Mouse (Mus musculus): ENCODE results near the gene Rcor1. TPM values are rescaled to one million over a fixed set of nuclear protein-coding genes. Genes with fewer than 3 reads are reported as not detected.

Gene Rcor1
- polyA plus RNA-seq, 1 experiment = 34.4 TPM

DNA sequence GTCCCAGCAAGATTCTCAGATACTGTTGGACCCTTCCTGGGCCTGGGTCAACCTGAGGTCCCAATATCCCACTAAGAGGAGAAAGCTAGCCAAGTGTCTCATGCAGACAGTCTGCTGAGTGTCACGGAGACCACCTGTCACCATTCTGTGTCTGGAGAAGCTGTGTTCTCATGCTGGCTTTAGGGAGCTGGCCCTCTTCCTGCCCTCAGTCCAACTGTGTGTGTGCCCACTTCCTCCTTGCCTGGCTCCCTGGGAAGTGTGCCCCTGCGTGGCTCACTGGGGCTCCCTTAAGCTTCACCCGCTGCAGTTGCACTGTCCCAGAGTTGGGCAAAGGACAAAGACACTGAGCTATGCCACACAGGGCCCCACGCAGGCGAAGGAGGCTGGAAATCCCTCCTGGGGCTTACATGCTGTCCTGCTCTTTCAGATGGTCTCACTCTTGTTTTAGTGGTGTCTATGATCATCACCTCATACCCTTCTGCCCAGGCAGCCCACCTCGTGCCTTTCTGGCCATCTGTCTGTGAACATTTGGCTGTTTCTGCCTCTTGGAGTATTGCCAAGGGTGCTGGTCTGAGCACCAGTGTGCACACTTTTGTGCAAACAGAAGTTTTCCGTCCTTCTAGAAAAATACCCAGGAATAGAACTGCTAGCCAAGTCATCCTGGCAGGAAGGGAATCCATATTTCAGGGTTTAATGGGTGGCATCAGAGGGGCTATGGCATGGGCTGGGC is 114.0 kb downstream of the Rcor1 start:
- H3K27ac ChIP-seq (ENCODE audit: insufficient read depth, low read length) = no peak overlapping the region
- no peak overlapping the region for H3K4me3 ChIP-seq (ENCODE audit: low read depth, low read length)
- H3K27me3 ChIP-seq (ENCODE audit: control insufficient read depth, insufficient read depth, low read length, poor library complexity, severe bottlenecking) = no peaks in the 10 kb centered on the region
- no peaks in the 10 kb centered on the region for H3K4me1 ChIP-seq (ENCODE audit: control insufficient read depth, insufficient read depth, low read length)
- no peak overlapping the region for H3K9ac ChIP-seq (ENCODE audit: low read depth, poor library complexity, severe bottlenecking)
- no peaks in the 10 kb centered on the region for H3K36me3 ChIP-seq (ENCODE audit: control insufficient read depth, insufficient read depth, low read length, poor library complexity, severe bottlenecking)
- TF ChIP-seq CTCF (IDR thresholded peaks at IDR 0.05; ENCODE audit: low read depth, low read length) = no peak
- TF ChIP-seq EP300 (IDR thresholded peaks at IDR 0.05; ENCODE audit: insufficient read depth, low read depth, low read length) = no peak
- no peak for TF ChIP-seq POLR2A (IDR thresholded peaks at IDR 0.05; ENCODE audit: insufficient read depth, low read length)
- no peaks in the 10 kb centered on the region for H3K9me3 ChIP-seq (replicated peaks; ENCODE audit: control insufficient read depth, insufficient read depth, low read length, poor library complexity, severe bottlenecking)

DNA sequence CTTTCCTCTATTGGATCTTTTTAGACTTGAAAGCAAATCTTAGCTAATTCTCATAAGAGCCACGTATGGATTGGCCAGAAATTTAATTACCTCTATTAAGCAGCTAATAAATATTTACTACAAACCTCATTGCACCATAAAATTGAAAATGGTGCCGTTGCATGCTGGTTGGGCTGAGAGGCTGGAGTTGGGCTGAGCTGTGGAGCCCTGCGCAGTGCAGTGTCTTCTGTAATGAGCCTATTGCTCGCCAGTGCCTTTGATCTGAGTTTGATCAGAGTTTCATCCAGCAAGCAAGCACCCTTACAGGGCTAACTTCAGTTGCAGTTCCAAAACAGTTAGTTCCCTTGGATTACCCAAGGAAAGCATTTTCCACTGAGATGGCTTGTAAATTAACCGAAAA is 114.8 kb downstream of the Rcor1 start:
- no peak for TF ChIP-seq CTCF (IDR thresholded peaks at IDR 0.05; ENCODE audit: low read depth, low read length)
- TF ChIP-seq EP300 (IDR thresholded peaks at IDR 0.05; ENCODE audit: insufficient read depth, low read depth, low read length) = no peak
- TF ChIP-seq POLR2A (IDR thresholded peaks at IDR 0.05; ENCODE audit: insufficient read depth, low read length) = no peak
- H3K9me3 ChIP-seq (replicated peaks; ENCODE audit: control insufficient read depth, insufficient read depth, low read length, poor library complexity, severe bottlenecking) = no peaks in the 10 kb centered on the region
- H3K4me3 ChIP-seq (ENCODE audit: low read depth, low read length) = no peak overlapping the region
- H3K4me1 ChIP-seq (ENCODE audit: control insufficient read depth, insufficient read depth, low read length) = no peaks in the 10 kb centered on the region
- H3K9ac ChIP-seq (ENCODE audit: low read depth, poor library complexity, severe bottlenecking) = no peak overlapping the region
- H3K36me3 ChIP-seq (ENCODE audit: control insufficient read depth, insufficient read depth, low read length, poor library complexity, severe bottlenecking) = no peaks in the 10 kb centered on the region
- H3K27me3 ChIP-seq (ENCODE audit: control insufficient read depth, insufficient read depth, low read length, poor library complexity, severe bottlenecking) = no peaks in the 10 kb centered on the region
- H3K27ac ChIP-seq (ENCODE audit: insufficient read depth, low read length) = no peak overlapping the region

DNA sequence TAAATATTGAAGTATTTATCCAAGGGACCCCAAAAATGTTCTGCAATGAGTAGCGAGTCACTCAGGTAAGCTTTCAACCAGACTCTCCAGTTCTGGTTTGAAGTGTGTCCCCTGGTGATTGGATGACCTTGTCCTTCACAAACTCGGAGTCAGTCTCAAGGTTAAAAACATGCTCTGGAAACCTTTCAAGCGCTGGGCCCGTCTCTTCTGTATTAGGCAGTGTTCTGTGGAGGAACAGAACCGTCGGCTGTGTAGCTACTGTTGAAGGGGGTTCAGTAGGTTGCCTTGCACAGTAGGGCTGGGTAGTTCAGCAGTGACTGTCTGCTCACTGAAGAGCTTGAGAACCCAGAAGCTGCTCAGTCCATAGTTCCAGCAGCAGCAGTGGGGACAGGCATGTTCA is 115.5 kb downstream of the Rcor1 start:
- H3K36me3 ChIP-seq (ENCODE audit: control insufficient read depth, insufficient read depth, low read length, poor library complexity, severe bottlenecking) = no peaks in the 10 kb centered on the region
- no peak overlapping the region for H3K4me3 ChIP-seq (ENCODE audit: low read depth, low read length)
- no peak overlapping the region for H3K9ac ChIP-seq (ENCODE audit: low read depth, poor library complexity, severe bottlenecking)
- TF ChIP-seq POLR2A (IDR thresholded peaks at IDR 0.05; ENCODE audit: insufficient read depth, low read length) (no peak), EP300 (IDR thresholded peaks at IDR 0.05; ENCODE audit: insufficient read depth, low read depth, low read length) (no peak), CTCF (IDR thresholded peaks at IDR 0.05; ENCODE audit: low read depth, low read length) (no peak)
- no peaks in the 10 kb centered on the region for H3K4me1 ChIP-seq (ENCODE audit: control insufficient read depth, insufficient read depth, low read length)
- H3K9me3 ChIP-seq (replicated peaks; ENCODE audit: control insufficient read depth, insufficient read depth, low read length, poor library complexity, severe bottlenecking) = no peaks in the 10 kb centered on the region
- H3K27me3 ChIP-seq (ENCODE audit: control insufficient read depth, insufficient read depth, low read length, poor library complexity, severe bottlenecking) = no peaks in the 10 kb centered on the region
- no peak overlapping the region for H3K27ac ChIP-seq (ENCODE audit: insufficient read depth, low read length)

DNA sequence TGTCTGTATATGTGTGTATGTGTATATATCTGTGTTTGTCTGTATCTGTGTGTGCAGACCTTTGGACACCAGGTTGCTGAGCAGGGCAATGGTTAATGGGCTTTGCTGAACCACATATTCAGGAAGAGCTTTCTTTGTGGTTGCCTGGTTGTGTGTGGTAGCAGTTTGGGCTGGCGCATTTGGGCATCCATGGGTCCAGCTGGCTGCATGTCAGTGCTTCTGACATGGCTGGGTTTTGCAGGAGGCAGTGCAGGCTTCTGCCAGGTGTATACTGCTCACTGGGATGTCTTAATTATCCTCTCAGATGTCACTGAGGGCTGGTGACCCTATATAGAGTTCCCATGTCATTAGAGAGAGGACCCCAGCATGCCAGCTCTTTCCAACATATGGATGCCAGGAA is 116.6 kb downstream of the Rcor1 start:
- Histone ChIP-seq H3K36me3 (ENCODE audit: control insufficient read depth, insufficient read depth, low read length, poor library complexity, severe bottlenecking) (no peaks in the 10 kb centered on the region), H3K4me1 (ENCODE audit: control insufficient read depth, insufficient read depth, low read length) (peaks cover 2% of the 10 kb centered on the region), H3K4me3 (ENCODE audit: low read depth, low read length) (no peak overlapping the region), H3K9ac (ENCODE audit: low read depth, poor library complexity, severe bottlenecking) (no peak overlapping the region), H3K9me3 (replicated peaks; ENCODE audit: control insufficient read depth, insufficient read depth, low read length, poor library complexity, severe bottlenecking) (no peaks in the 10 kb centered on the region), H3K27me3 (ENCODE audit: control insufficient read depth, insufficient read depth, low read length, poor library complexity, severe bottlenecking) (no peaks in the 10 kb centered on the region), H3K27ac (ENCODE audit: insufficient read depth, low read length) (no peak overlapping the region)
- no peak for TF ChIP-seq POLR2A (IDR thresholded peaks at IDR 0.05; ENCODE audit: insufficient read depth, low read length)

DNA sequence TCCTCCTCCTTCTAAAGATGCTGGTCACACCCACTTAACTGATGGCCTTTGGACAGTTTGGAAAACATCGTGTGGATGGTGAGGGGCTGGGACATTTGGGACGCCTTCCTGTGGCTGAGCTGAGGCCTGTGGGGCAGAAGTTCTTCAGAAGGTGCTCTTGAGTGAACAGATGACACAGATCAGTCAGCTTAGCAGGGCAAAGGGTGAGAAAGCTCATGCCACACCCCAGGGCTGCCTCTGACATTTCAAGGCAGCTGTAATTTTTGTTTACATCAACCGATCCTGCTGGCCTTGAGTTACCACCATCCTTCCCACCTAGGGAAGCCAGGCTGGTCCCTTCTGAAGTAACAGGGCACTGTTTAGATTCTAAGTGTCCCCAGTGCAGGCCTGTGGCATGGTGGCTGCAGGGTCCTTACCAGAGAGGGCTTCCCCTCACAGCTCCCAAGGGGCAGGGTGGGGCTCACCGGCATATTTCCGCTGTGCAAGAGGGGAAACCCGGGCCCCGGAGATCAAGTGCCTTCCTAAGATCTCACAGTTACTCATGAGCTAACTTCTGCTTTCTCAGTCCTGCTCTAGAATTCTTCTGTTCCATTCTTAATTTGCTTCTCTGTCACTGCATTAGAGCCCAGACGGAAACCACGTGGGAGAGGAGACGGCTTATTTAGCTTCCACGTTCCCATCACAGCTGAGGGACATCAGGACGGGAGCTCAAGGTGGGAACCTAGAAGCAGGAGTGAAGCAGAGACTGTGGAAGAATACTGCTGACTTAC is 120.7 kb downstream of the Rcor1 start:
- peaks cover 2% of the 10 kb centered on the region for H3K4me1 ChIP-seq (ENCODE audit: control insufficient read depth, insufficient read depth, low read length)
- TF ChIP-seq CTCF (IDR thresholded peaks at IDR 0.05; ENCODE audit: low read depth, low read length) (no peak), EP300 (IDR thresholded peaks at IDR 0.05; ENCODE audit: insufficient read depth, low read depth, low read length) (no peak), POLR2A (IDR thresholded peaks at IDR 0.05; ENCODE audit: insufficient read depth, low read length) (no peak)
- H3K27me3 ChIP-seq (ENCODE audit: control insufficient read depth, insufficient read depth, low read length, poor library complexity, severe bottlenecking) = no peaks in the 10 kb centered on the region
- no peaks in the 10 kb centered on the region for H3K9me3 ChIP-seq (replicated peaks; ENCODE audit: control insufficient read depth, insufficient read depth, low read length, poor library complexity, severe bottlenecking)
- H3K4me3 ChIP-seq (ENCODE audit: low read depth, low read length) = no peak overlapping the region
- H3K9ac ChIP-seq (ENCODE audit: low read depth, poor library complexity, severe bottlenecking) = no peak overlapping the region
- no peaks in the 10 kb centered on the region for H3K36me3 ChIP-seq (ENCODE audit: control insufficient read depth, insufficient read depth, low read length, poor library complexity, severe bottlenecking)
- H3K27ac ChIP-seq (ENCODE audit: insufficient read depth, low read length) = no peak overlapping the region

DNA sequence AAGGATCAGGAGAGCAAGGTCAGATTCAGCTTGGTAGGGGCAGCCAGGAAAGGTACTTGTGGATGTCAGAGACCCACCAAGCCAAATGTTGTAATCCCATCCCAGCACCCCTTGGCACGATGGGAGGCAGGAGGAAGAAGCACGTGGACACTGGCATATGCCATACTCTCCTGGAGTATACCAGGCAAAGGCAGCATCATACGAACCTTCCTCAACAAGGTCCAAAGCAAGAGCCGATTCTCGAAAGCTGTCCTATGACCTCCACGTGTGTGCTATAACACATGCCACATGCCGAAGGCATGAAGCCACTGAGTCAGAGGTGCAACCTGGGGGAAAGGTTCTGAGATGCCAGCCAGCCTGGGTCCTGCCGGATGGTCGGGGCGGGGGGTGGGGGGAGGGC is 121.7 kb downstream of the Rcor1 start:
- no peak overlapping the region for H3K4me3 ChIP-seq (ENCODE audit: low read depth, low read length)
- no peaks in the 10 kb centered on the region for H3K36me3 ChIP-seq (ENCODE audit: control insufficient read depth, insufficient read depth, low read length, poor library complexity, severe bottlenecking)
- no peaks in the 10 kb centered on the region for H3K9me3 ChIP-seq (replicated peaks; ENCODE audit: control insufficient read depth, insufficient read depth, low read length, poor library complexity, severe bottlenecking)
- H3K27me3 ChIP-seq (ENCODE audit: control insufficient read depth, insufficient read depth, low read length, poor library complexity, severe bottlenecking) = no peaks in the 10 kb centered on the region
- no peak for TF ChIP-seq CTCF (IDR thresholded peaks at IDR 0.05; ENCODE audit: low read depth, low read length)
- peaks cover 2% of the 10 kb centered on the region for H3K4me1 ChIP-seq (ENCODE audit: control insufficient read depth, insufficient read depth, low read length)
- no peak overlapping the region for H3K27ac ChIP-seq (ENCODE audit: insufficient read depth, low read length)
- H3K9ac ChIP-seq (ENCODE audit: low read depth, poor library complexity, severe bottlenecking) = no peak overlapping the region
